Mouse (Mus musculus): ENCODE measurements around the gene Prkrip1. TPM values are rescaled to one million over a fixed set of nuclear protein-coding genes. Genes with fewer than 3 reads are reported as not detected.
"Not testable (repeated sequence)": the region's sequence is repeated elsewhere in the genome, so short reads cannot be mapped to it uniquely, and the experiment has no call there.

Prkrip1 gene
- polyA plus RNA-seq, 1 experiment from 2014 or later: 41.7 TPM

DNA sequence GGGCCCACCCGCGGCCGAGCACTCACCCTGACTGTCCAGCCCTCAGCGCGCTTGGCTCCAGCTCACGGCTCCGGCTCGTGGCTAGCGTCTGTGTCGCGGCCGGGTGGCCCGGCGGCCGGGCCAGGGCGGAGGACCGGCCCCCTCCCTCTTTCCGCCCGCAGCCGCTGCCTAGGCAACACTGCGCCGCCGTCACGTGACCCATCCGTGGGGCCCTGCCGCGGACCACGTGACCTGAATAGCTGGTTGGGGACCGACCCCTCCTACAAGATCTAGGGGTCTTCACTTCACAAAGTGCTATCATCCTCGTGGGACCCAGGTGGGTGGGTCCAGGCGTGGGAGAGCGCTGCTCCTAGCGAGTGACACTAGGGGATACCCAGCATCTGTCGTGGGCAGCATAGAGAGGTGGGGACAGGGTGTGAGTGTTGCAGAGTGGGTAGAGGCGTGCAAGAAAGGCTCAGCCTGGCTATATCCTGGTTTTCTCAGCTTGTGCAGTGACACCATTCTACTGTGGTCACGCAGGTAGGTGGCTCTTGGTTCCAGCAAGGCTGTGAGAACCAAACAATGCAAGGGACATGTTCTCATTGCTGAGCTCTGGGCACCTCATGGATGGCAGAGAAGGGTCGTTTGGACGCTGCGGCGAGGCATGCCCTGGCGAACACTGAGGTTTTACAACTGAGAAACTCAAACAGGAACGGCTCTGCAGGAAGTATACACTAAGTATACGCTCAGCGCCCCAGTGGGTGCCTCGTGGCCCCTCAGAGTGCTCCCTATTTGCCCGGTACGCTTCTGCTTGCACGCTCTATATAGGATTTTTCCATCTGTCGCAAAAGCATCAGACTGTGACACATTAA lies 28.0 kb downstream of the Prkrip1 start, which contains the start of gene Orai2:
Gene Orai2, minus strand, starts transcription at position 202 of the 851 bp plus-strand sequence.
- peak within 1 kb of the TSS; percentile 73 for H3K27ac ChIP-seq
- H3K27me3 ChIP-seq (replicated peaks): no peaks in the 10 kb centered on the region
- no peaks in the 10 kb centered on the region for H3K9me3 ChIP-seq
- ATAC-seq (ENCODE audit: insufficient read depth, low FRiP score, low read depth): peak; percentile 82
- peaks cover 22% of the 10 kb centered on the region for H3K4me1 ChIP-seq
- peak within 1 kb of the TSS; percentile 95 for H3K4me2 ChIP-seq
- WGBS: 3% methylated on average over 49 of the region's 49 CpGs
- H3K36me3 ChIP-seq: no peaks in the 10 kb centered on the region
- H3K9ac ChIP-seq: peak within 1 kb of the TSS; percentile 44
- peak within 1 kb of the TSS; percentile 59 for H3K4me3 ChIP-seq (replicated peaks)

DNA sequence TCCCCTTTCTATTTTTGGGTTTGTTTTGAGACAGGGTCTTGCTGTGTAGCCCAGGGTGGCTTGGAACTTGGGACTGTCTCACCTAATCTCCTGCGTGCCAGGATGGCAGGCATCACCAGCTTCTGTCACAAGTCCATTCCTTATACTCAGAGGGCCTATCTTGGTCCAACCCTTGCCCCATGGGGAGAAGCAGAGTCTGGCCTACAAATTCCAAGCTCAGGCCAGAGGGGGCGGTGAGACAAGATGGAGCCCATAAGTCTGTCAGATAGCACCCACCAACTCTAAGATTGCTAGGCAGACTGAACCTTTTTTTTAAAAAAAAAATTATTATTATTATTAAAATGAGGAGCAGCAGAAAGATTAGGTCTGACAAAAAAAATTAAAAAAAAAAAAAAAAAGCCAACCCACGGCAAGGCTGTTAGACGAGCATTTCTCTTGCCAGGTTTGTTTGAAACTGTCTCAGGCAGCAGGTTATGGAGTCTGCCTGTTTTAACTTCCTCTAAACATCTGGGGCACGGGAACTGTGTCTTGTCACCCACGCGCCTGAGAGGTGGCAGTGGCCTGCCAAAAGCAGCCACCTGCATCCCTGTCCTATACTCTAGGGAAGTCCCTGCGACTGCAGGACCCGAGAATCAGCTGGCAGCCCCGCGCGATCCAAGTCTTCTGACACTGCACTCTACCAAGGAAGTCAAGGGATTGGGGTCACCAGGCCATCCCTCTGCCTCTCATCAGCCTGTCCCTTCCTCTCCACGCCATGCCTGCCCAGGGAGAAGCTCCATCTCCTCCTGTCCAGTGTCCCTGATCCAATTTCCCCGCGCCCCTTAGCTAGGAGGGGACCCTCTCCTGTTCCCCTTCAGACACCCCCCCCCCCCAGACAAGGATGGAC lies 28.9 kb downstream of the Prkrip1 start:
- WGBS: 12% methylated on average over 15 of the region's 15 CpGs
- H3K27ac ChIP-seq: no peak overlapping the region

DNA sequence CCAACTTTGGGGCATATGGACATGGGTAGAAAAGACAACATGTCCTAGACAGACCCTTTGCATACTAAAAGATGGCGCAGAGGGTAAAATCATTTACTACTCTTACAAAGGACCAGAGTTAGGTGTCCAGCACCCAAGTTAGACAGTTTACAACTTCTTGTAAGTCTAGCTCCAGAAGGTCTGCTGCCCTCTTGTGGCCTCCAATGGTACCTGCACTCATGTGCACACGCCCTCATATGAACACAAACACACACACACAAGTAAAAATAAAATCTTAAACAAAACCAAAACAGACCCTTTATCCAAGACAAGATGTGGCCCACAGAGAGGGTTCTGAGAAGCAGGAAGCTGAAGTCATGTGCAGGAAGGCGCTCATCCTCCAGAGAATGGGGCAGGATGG lies 30.7 kb downstream of the Prkrip1 start:
- peaks cover 14% of the 10 kb centered on the region for H3K4me1 ChIP-seq
- WGBS: 93% methylated on average over 3 of the region's 3 CpGs
- H3K27ac ChIP-seq: no peak overlapping the region
- no peak for ATAC-seq (ENCODE audit: insufficient read depth, low FRiP score, low read depth)
- H3K9ac ChIP-seq: no peak overlapping the region
- no peak overlapping the region for H3K4me2 ChIP-seq
- no peaks in the 10 kb centered on the region for H3K27me3 ChIP-seq (replicated peaks)
- H3K9me3 ChIP-seq: no peaks in the 10 kb centered on the region
- H3K4me3 ChIP-seq (replicated peaks): no peak overlapping the region
- no peaks in the 10 kb centered on the region for H3K36me3 ChIP-seq

More for the DNA sequence above, 28.9 kb downstream of the Prkrip1 start:
- H3K36me3 ChIP-seq: no peaks in the 10 kb centered on the region
- peak overlapping the region; percentile 44 for H3K9ac ChIP-seq
- ATAC-seq (ENCODE audit: insufficient read depth, low FRiP score, low read depth): no peak; the same call in 1 of the 2 replicates
- peaks cover 22% of the 10 kb centered on the region for H3K4me1 ChIP-seq
- H3K27me3 ChIP-seq (replicated peaks): no peaks in the 10 kb centered on the region
- H3K9me3 ChIP-seq: no peaks in the 10 kb centered on the region
- peak overlapping the region; percentile 95 for H3K4me2 ChIP-seq
- peak overlapping the region; percentile 59 for H3K4me3 ChIP-seq (replicated peaks)

DNA sequence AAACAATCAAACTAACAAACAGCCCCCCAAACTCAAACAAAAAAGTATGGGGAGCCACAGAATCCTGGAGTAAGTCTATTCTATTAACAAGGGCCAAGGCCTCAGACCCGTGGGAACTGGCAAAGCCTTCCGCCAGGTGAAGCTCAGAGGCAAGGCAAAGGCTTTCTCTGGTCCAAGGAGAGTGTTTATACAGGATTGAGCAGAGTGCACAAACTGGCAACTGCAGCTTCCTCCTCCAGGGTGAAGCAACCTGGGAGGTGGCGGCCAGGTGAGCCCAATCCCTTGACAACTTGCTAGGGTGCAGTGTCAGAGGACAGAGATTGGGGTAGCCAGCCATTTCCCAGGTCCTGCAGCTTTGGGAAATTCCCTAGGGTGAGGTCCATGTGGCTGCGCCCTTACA lies 31.5 kb downstream of the Prkrip1 start:
- ATAC-seq (ENCODE audit: insufficient read depth, low FRiP score, low read depth): no peak
- Histone ChIP-seq H3K27me3 (replicated peaks) (no peaks in the 10 kb centered on the region), H3K27ac (no peak overlapping the region), H3K9me3 (no peaks in the 10 kb centered on the region), H3K4me1 (peaks cover 14% of the 10 kb centered on the region), H3K9ac (no peak overlapping the region), H3K4me2 (no peak overlapping the region), H3K36me3 (no peaks in the 10 kb centered on the region), H3K4me3 (replicated peaks) (no peak overlapping the region)
- 92% methylated on average over 4 of the region's 4 CpGs for WGBS

- Histone ChIP-seq H3K9ac (no peak overlapping the region), H3K27me3 (replicated peaks) (no peaks in the 10 kb centered on the region), H3K27ac (no peak overlapping the region), H3K4me3 (replicated peaks) (no peak overlapping the region), H3K4me2 (no peak overlapping the region), H3K4me1 (peaks cover 4% of the 10 kb centered on the region; the same call in 1 of the 2 replicates), H3K9me3 (no peaks in the 10 kb centered on the region), H3K36me3 (no peaks in the 10 kb centered on the region)
- no peak for ATAC-seq (ENCODE audit: insufficient read depth, low FRiP score, low read depth)
- WGBS: 82% methylated on average over 8 of the region's 8 CpGs
Measured at GRCm38 (mm10) chr5:136165246-136165645, 33.5 kb downstream of the Prkrip1 start.

- no peak for ATAC-seq (ENCODE audit: insufficient read depth, low FRiP score, low read depth)
- Histone ChIP-seq H3K4me2 (no peak overlapping the region), H3K4me3 (replicated peaks) (no peak overlapping the region), H3K9me3 (no peaks in the 10 kb centered on the region), H3K9ac (no peak overlapping the region), H3K4me1 (no peaks in the 10 kb centered on the region), H3K36me3 (no peaks in the 10 kb centered on the region), H3K27ac (no peak overlapping the region), H3K27me3 (replicated peaks) (no peaks in the 10 kb centered on the region)
- WGBS: 82% methylated on average over 11 of the region's 11 CpGs
Measured at GRCm38 (mm10) chr5:136163807-136164474, 34.8 kb downstream of the Prkrip1 start.

- not testable (repeated sequence) for H3K9me3 ChIP-seq; H3K4me1 ChIP-seq; ATAC-seq (ENCODE audit: insufficient read depth, low FRiP score, low read depth); H3K9ac ChIP-seq; H3K27me3 ChIP-seq (replicated peaks); H3K4me3 ChIP-seq (replicated peaks); H3K36me3 ChIP-seq; H3K27ac ChIP-seq; H3K4me2 ChIP-seq
- 86% methylated on average over 11 of the region's 12 CpGs for WGBS
Measured at GRCm38 (mm10) chr5:136160084-136160483, 38.7 kb downstream of the Prkrip1 start.

- no peak for ATAC-seq (ENCODE audit: insufficient read depth, low FRiP score, low read depth)
Measured at GRCm38 (mm10) chr5:136155399-136155798, 43.4 kb downstream of the Prkrip1 start.

DNA sequence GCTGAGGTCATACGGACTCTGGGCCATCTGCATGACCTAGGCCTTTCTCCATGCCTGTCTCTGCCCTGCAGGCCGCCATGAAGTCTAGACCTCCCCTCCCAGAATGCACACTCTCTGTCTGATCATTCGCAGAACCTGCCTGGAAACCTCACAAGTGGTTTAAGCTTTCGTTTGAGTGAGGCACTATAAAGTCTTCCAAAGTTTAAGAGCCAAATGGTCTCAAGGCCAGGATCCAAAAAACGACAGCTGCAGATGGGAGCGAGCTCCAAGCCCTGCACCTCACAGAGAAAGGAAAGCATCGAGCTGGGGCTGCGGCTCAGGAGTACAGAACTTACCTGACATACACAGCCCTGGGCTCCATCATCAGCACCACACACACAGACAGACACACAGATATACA lies 46.4 kb downstream of the Prkrip1 start:
- ATAC-seq (ENCODE audit: insufficient read depth, low FRiP score, low read depth): no peak
- no peaks in the 10 kb centered on the region for H3K9me3 ChIP-seq
- H3K27ac ChIP-seq: no peak overlapping the region
- H3K9ac ChIP-seq: no peak overlapping the region
- H3K36me3 ChIP-seq: no peaks in the 10 kb centered on the region
- H3K4me3 ChIP-seq (replicated peaks): no peak overlapping the region
- no peak overlapping the region for H3K4me2 ChIP-seq
- H3K27me3 ChIP-seq (replicated peaks): no peaks in the 10 kb centered on the region
- H3K4me1 ChIP-seq: no peaks in the 10 kb centered on the region
- 71% methylated on average over 8 of the region's 8 CpGs for WGBS

More at GRCm38 (mm10) chr5:136155399-136155798, 43.4 kb downstream of the Prkrip1 start:
- 78% methylated on average over 5 of the region's 5 CpGs for WGBS
- Histone ChIP-seq H3K4me1 (no peaks in the 10 kb centered on the region), H3K27me3 (replicated peaks) (no peaks in the 10 kb centered on the region), H3K4me3 (replicated peaks) (no peak overlapping the region), H3K27ac (no peak overlapping the region), H3K9ac (no peak overlapping the region), H3K9me3 (no peaks in the 10 kb centered on the region), H3K4me2 (no peak overlapping the region), H3K36me3 (no peaks in the 10 kb centered on the region)

DNA sequence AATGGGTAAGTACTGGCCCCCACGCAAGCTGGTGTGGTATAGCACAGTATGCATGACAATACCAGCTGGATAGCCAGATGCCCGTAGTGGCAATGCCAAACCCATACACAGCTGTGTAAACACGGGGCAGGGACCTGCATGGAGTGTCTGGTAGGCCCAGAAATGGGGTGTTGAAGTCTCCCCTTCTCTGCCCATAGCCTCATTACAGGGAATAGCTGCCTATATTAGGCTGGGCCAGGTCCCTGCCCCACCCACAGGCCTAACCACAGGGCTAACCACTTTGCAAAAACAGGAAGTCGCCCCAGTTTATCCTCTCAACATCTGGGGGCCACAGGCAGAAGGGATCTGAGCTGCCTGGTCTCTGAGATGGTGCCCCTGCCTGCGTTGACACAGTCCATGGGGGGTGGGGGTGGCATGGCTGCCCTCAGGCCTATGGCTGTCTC lies 49.6 kb downstream of the Prkrip1 start:
- not testable (repeated sequence) for H3K4me1 ChIP-seq; H3K4me2 ChIP-seq; ATAC-seq (ENCODE audit: insufficient read depth, low FRiP score, low read depth); H3K4me3 ChIP-seq (replicated peaks); H3K27ac ChIP-seq; H3K9me3 ChIP-seq; H3K36me3 ChIP-seq; H3K9ac ChIP-seq; H3K27me3 ChIP-seq (replicated peaks)
- WGBS: 55% methylated on average over 5 of the region's 5 CpGs

- H3K4me2 ChIP-seq: no peak overlapping the region
- H3K9ac ChIP-seq: no peak overlapping the region
- no peaks in the 10 kb centered on the region for H3K9me3 ChIP-seq
- H3K4me1 ChIP-seq: no peaks in the 10 kb centered on the region
- no peak overlapping the region for H3K4me3 ChIP-seq (replicated peaks)
- no peak for ATAC-seq (ENCODE audit: insufficient read depth, low FRiP score, low read depth)
- 69% methylated on average over 8 of the region's 8 CpGs for WGBS
- no peaks in the 10 kb centered on the region for H3K27me3 ChIP-seq (replicated peaks)
- H3K36me3 ChIP-seq: no peaks in the 10 kb centered on the region
- H3K27ac ChIP-seq: no peak overlapping the region
Measured at GRCm38 (mm10) chr5:136147704-136148103, 51.1 kb downstream of the Prkrip1 start.

All from stomach, embryonic 15.5 days (tissue).